Mouse (Mus musculus) kidney, adult 9 months (tissue): ENCODE measurements at regions not wholly inside any gene's neighbourhood (a gene's known extent, or its start where the extent isn't known, plus 50 kb on each side); places are given as distances from the start of the nearest gene placed in this dataset.
"Not testable (repeated sequence)": the region's sequence is repeated elsewhere in the genome, so short reads cannot be mapped to it uniquely, and the experiment has no call there.

Source experiments
- DNase-seq: peaks from one replicate; pipeline ENCODE4 v3.0.0; 2022

DNA sequence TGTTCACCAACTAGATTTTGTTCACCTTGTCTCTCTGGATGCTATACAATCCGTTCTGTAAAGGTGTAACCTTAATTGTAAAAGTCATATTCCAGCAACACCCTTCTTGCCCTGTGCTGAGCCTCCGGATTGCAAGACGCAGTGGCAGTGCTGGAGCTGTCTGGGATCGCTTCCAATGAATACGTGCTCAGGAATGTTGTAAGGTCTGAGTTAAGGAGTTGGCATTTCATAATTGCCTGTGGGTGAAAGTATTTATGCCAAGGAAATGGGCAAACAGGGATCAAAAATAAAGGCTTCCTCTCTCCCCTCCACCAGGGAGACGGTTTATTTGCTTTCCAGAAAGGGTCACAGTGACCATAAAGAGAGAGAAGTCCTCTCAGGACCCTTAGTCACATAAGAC is 93.3 kb downstream of the Apob start:
- no peak for DNase-seq

DNA sequence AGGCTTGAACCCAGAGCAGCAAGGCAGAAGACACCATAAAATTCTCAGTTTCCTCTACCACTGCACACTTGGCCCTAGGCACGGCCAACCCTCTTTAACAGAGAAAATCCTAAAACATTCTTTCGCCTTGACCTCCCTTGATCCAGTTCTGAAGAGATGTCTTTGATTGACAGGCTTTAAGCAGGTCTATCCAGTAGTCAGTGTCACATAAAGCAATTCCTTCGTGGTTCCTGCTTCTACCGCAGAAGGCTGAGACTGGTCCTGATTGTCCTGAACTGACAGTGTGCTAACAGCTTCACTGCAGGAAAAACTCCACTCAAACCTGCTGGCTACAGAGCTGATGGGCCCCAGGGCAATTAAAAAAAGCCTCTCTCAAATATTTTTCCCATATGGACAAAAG is 93.8 kb downstream of the Apob start:
- no peak for DNase-seq

DNA sequence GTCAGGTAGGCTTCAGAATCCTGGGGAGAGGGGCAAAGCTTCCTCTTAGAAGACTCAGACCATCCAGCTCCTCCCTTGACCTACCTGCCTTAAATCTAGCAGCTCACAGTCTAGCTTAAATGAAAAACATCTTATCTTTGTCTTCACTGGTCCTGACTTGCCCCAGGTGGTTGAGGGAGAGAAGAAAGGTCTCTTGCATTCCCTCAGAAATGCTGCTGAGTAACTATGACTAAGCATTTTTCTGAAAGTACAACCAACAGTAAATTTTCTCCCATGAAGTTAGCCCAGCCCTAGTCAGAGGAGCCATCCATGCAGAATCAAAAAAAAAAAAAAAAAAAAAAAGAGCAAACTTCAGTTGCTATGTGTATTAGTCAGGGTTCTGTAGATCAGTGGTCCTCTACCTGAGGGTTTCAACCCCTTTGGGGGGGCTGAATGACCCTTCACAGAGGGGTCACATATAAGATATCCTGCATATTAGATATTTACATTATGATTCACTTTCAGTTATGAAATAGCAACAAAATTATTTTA is 98.6 kb downstream of the Apob start:
- DNase-seq, result no peak

DNA sequence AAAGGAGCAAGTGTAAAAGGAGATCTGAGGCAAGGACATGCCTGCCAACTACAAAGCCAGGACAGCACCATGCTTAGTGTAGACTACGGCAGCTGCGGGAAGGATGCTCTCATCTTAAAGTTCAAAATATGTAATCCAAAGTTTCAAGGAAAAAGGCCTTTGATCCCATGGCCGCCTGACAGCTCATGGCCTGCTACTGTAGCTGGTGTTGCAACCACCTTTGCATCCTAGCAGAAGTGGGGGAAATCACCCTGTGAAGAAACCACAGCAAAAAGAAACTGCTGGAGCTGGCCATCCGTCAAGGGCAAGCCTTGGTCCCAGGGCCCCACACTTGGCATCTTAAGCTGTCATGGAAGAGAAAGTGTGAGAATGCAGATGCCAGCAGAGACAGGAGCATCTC is 99.9 kb downstream of the Apob start:
- DNase-seq, result no peak

DNA sequence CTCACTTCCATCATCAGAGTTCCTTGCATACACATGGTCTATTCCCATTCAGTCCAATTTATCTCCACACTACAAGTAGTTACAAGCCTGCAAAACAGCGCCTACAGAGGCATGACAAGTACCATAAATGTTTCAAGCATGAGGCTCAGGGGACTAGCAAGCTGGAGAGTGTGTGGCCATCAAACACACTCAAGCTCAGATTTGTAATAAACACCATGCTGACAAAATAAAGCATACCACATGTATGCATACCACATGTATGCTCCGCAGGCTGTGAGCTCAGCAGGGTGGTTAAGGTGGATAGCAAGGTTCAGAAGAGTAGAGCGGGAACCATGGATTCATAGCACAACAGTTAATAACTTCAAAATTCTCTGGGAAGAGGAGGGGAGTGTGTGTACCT is 100.6 kb downstream of the Apob start:
- no peak for DNase-seq

DNA sequence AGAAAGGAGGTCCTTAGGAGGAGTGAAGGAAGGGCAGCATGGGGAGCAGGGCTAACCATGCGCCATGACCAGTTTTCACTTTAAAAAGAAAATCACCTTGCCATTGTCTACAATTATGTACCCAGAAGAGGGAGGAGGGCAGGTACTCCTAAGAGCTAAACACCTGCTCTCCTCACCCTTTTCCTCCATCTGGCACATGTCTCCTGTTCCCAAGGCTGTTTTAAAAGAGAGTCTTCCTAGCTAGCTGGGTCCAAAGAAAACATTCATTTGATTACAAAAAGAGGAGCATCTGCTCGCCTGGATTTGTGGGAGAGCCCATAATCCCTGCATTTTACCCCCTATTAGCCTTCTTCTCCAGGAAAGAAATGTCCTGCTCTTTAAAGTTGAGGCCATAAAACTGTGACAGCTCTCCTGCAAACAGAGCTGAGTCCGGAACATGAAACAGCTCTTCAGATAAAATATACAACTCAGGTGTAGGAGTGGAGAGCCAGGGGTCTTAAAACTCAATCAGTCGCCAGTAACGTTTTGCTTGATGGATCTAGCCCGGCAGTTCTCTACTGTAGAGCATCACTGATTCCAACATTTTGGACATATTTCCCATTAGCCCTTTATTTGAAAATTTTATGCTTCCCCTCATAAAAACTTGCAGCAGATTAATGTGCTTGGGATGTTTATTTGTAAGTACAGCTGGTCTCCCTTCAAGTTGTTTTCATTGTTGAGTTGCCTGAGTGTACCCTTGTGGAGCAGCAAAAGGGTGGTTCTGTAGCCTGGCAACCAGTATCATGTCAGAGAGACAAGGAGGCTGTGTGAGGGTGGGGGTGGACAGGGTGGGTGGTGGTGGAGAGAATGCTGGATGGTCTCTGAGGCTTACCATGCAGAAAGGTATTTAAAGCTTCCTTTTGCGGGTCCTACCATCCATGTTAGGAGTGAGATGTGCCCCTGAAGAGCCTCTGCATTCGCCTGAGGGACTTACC is 105.5 kb downstream of the Apob start:
- no peak for DNase-seq

DNA sequence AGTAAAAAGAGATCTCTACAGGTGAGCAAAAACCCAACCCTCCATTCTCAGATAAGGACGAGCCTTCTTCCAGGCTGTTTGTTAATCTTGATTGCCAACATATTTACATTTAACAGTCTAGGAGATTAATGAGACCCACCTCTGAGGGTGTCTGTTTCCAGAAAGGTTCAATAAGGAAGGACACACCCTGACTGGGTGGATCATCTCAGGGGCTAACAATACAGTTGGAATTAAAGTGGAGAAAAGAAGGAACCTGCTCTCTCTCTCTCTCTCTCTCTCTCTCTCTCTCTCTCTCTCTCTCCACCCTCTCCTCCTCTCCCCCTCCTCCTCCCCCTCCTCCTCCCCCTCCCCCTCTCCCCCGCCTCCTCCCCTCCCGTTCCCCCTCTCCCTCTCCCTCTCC is 110.5 kb downstream of the Apob start:
- DNase-seq, result no peak

DNA sequence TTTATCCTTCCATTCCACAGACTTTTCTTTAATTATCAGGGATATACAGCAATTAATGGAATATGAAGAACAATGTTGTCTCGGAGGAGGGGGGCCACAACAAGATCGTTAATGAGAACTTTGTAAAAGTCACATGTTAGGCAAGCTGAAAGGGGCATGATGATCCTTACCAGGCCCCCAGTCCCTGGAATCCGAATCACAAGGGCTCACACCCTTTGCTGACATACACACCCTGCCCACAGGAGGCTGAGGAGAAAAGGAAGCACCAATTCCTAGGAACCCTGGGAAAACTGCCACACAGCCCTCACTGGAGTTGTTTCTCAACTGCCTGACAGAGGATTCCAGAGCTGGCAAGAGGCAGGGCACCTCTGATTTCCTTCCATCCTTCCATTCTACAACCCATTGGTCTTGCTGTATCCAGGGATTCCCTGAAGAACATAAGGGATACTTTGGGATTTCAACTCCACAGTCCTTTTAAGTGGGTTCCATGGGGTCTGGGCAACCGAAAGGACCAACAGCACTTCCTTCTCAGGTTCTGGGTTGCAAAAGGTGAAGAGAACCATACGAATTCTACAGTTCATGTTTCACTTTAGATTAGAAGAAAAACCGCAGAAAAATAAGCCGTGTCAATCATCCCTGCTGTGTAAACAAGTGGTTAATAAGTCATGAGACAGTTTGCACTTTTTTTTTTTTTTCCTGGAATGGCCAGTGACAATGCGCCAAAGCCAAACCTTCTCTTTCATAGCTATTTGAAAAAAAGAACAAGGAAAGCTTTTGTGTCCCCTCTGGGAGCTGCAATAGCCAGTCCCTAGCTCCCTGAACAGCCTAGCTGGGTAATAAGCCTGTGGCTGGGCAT is 112.2 kb downstream of the Apob start:
- no peak for DNase-seq

DNA sequence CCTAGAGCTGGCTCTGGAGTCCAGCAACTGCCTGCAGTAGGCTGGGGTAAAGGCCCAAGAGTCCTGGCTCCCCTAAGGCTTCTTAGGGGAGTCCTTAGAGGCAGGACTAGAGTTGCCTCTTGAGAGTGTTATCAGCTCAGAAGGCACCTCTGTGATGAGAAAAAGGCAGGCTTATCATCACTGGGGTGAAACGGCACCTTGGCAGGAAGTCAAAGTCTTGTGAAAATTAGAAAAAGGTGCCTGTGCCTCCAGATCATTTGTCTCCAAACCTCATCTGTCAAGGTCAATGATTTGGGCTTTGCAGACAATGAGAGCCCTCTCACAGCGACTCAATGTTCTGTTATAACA is 112.8 kb downstream of the Apob start:
- no peak for DNase-seq

DNA sequence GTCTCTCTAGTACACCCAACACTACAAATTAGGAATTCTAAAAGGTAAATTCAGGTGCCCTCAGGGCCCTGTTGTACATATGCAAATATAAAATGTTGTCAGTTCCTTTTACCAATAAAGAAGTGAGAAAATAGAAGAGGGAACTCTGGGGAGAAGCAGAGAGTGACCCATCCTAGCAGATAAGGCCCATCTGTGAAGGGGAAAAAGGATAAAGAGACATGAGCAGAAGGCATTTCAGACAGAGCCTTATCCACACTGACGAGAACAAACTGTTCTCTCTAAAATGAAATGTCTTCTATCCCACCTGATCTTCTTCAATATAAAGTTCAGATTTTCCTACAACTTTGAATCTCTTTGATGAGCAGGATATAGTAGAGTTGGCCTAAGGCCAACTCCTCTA is 114.5 kb upstream of the Ldah start:
- DNase-seq, result no peak

DNA sequence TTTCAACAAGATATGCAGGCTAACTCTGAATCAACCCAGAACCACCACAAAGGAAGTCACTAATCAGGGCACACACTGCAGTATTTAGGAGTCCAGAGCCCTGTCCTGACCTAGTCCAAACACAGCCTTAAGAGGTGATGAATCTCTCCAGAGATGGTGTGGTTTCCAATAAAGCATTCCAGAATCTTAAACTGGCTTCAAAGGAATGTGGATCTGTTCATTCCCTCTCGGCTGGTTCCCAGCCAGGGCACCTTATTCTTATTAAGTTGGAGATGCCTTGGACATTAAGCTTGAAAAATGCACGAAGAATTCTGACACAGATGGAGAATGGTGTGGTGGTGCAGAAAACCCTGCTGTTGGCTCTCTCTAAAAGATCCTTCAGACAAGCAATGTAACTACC is 112.0 kb upstream of the Ldah start:
- no peak for DNase-seq

DNA sequence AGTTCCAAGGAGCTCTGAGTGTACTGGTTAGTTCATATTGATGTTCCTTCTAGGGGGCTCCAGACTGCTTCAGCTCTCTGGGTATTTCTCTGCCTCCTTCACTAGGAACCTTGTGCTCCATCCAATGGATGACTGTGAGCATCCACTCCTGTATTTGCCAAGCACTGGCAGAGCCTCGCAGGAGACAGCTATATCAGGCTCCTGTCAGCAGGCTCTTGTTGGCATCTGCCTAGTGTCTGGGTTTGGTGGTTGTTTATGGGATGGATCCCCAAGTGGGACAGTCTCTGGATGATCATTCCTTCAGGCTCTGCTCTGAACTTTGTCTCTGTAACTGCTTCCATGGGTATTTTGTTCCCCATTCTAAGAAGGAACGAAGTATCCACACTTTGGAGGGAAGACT is 109.5 kb upstream of the Ldah start:
- DNase-seq, result not testable (repeated sequence)

DNA sequence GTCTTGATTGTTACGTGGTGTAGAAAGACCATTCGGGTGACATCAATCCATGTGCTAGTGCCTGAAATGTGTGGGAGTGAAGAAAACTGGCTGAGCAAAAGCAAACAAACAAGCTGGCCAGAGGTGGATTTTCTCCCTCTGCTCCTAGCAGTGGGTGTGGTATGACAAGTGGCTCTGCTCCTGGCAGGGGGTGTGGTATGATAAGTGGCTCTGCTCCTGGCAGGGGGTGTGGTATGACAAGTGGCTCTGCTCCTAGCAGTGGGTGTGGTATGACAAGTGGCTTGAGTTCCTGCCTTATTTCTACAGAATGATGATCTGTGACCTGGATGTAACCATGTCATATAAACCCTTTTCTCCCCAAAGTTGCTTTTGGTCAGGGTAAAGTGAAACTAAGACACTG is 108.8 kb upstream of the Ldah start:
- DNase-seq, result no peak

DNA sequence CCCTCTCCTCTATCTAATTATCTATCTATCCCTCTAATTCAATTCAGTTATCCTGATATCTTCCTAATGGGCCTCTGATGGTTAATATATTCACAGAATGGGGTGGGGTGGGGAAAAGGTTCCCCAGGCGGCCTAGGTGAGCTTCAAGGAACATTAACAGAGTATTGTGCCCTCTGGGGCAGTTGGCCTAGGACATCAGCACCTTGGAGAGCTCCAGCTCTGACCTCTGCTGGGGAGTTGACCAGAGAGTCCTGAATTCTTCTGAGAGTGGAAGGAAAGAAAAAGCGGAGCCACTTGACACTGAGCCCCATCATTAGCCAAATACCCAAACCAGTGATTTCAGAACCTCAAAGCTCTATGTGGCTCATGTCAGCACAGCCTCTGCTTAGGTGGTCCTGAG is 108.1 kb upstream of the Ldah start:
- peak; percentile 48 for DNase-seq

DNA sequence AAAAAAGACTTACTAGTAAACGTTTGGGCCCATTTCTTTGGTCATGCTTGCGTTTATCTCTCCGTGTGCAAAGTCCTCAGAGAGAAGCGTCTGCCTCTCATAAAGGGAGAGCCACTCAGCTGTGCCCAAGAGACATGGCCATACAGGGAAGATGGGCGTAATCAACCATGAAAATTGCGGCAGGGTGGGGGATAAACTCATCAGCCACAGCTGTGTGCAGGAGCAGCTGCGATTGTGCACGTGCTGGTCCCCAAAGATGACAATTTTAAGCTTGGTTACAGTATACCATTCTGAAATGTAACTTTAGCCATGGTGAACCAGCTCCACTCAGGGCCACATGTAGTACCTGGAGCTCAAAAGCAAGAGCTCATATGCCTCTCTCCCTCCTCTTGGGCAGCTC is 106.1 kb upstream of the Ldah start:
- DNase-seq, result no peak

DNA sequence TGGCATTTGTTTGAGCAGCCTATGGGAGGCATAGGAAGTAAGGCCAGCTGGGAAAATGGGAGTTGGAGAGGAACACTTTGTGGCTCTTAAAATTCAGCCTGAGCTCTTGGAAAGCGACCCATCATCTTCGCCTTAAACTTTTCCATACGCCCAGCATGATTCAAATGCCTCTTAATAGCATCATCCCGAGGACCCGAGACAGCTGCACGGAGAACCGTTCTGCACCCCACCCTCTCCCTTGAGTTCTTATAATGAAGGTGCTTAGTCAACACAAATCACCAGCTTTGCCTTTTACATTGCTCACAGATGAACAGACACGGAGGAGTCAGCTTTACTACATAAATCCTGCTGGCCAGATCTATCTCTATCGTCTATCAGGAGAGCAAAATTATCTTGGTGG is 104.6 kb upstream of the Ldah start:
- DNase-seq, result no peak

DNA sequence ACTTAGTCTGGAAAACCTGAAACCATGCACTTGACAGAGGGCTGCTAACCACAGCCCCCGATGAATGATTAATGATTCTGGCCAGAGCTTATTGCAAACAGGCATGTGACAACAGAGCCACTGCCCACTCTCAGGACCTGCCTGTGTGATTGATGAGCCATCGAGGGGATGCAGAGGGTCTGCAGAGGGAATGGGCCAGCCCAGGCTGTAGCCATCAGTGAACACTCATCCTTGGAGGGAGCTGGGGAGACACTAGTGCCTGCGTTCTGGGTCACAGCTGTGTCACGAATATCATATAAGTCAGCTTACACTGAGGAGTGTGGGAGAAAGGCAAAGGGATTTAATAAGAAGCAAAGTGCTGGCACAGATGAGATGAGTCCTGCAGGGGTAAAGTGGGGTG is 100.8 kb upstream of the Ldah start:
- no peak for DNase-seq

DNA sequence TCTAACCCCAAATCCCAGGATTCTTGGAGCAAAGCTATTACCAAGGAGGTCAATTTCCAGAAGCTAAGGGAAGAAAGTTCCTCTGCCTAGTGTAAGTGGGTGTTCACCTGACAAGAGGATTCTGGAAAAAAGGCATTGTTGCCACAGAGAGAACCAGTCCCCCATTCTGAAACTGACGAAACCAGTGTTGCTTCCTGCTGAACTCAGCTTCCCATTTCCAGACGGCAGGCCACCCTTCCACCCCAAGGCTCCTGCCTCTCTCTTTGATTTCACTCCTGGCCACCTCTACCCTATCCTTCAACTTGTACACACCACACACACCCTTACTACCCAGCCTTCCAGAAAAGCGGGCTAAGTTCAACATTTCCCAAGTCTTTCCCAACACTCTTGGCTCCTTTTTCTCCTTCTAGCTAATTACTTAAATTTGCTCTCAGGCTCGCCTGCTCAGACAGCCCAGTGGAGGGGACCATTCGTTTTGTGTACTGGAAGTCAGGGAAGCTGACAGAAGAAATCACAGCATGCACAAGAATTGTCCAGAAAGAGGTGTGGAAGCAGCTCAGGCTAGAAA is 98.6 kb upstream of the Ldah start:
- no peak for DNase-seq

DNA sequence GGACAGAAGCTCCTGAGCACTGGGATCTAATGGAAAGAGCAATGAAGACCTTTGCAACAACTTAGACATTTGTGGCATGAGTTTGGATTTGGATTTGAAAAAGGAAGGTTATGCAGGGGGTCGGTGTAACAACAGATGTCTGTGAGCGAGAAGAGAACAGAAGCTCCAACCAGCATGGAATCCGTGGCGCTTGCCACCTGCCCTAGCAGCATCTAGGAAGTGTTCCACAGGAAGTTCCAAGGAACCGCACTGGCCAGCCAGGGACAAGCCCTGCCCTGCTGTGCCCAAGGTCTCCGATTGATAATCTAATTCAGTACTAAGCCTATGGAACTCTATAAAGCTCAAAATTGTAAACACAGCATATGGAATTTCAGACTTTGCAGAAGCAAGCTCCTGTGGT is 98.0 kb upstream of the Ldah start:
- no peak for DNase-seq

DNA sequence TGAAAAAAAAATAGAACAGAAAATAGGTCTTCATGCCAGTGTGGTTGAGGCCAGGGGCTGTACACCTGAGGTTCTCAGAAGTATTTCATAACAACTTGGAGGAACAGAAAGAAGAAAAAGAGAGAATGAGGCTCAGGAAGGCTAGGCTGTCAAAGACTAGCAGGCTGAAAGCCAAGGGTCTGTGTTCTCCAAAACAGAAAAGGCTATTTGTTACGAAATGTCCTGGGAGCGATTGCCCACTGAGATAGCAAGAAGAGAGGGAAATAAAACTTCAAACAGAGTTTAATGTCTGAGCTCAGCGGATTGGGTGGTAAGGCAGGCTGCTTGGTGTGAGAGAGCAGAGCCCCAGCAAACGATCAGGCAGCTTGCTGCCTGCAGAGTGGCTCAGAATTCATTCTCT is 97.6 kb upstream of the Ldah start:
- no peak for DNase-seq

DNA sequence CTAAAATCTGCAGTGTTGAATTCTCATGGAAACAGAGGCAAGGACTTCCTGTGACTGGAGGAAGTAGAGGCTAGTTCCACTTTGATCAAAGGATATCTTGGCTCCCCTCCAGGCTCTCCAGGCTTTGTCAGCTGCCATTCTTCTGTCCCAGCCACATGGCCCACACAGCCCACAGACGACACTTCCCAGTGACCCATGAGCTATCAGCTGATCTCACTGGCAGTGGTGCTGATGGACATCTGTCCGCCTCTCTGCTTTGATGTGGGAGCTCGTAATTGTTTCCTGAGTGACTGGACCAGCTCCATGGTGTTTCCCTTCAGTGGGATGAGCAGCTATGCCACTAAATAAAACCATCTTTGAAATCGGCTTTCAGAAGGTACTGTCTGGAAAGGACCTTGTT is 96.4 kb upstream of the Ldah start:
- no peak for DNase-seq

DNA sequence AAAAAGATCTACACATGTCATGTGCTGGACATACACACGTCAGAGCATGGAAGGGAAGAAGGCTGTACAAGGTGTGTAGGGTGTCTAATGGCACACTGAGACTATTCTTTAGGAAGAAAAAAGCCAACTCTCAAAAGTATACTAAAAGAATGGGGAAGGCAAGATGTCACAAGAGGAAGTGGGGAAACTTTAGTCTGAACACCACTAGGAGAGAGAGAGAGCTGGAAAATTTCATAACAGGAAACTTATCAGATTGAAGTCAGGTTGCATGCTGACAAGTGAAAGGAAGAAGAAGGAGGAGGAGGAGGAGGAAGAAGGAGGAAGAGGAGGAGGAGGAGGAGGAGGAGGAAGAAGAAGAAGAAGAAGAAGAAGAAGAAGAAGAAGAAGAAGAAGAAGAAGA is 52.3 kb upstream of the Ldah start:
- no peak for DNase-seq
